Mouse (Mus musculus) cerebellum, adult 2 months (tissue): ENCODE data around the gene Pramel6. TPM values are rescaled to one million over a fixed set of nuclear protein-coding genes. Genes with fewer than 3 reads are reported as not detected.
"Not testable (repeated sequence)": the region's sequence is repeated elsewhere in the genome, so short reads cannot be mapped to it uniquely, and the experiment has no call there.

Source experiments
- DNase-seq, 2 experiments: peaks; one replicate each; pipeline ENCODE4 v3.0.0; 2021
- H3K27ac ChIP-seq: fragments of 200-500 bp; 2 replicates; pipeline ENCODE4 v1.5.1; 2012; ENCODE audit warnings: low read length, control low read depth, inconsistent platforms; ENCODE audit not compliant: insufficient read depth
- H3K27me3 ChIP-seq: fragments of 200-500 bp; 2 replicates; pipeline ENCODE4 v1.6.1; 2012; ENCODE audit warnings: inconsistent platforms, mild to moderate bottlenecking, low read length, moderate library complexity; ENCODE audit not compliant: control insufficient read depth, insufficient read depth
- H3K4me1 ChIP-seq: fragments of 200-500 bp; 2 replicates; pipeline ENCODE4 v1.6.1; 2011; ENCODE audit warnings: low read length; ENCODE audit not compliant: control insufficient read depth, insufficient read depth
- H3K4me3 ChIP-seq: fragments of 200-500 bp; replicated peaks from 2 replicates; pipeline ENCODE3; 2011; ENCODE audit warnings: mild to moderate bottlenecking, low read depth, low read length, control low read depth; ENCODE audit not compliant: insufficient read depth
- CTCF ChIP-seq: fragments of 200-500 bp; IDR thresholded peaks from 2 replicates; pipeline ENCODE4 v1.5.1; 2011; ENCODE audit warnings: low read depth, mild to moderate bottlenecking, control low read depth, low read length, moderate library complexity, borderline replicate concordance; ENCODE audit not compliant: insufficient read depth
- POLR2A ChIP-seq: fragments of 200-500 bp; IDR thresholded peaks from 2 replicates; pipeline ENCODE4 v1.6.1; 2011; ENCODE audit warnings: low read length, control low read depth, borderline replicate concordance; ENCODE audit not compliant: insufficient read depth
- WGBS: fragments of 180-500 bp; shearing (Covaris S2); methylation state at CpG from one replicate; pipeline ENCODE4 v1.1.7; 2018; 5-methylcytosine and 5-hydroxymethylcytosine counted together
- polyA plus RNA-seq: library from polyadenylated mRNA; depleted of rRNA; stranded (reverse); fragments of >200 nt; gene quantifications from 2 replicates; pipeline ENCODE4 v1.2.3, GENCODE M21; 2012; rRNA removed

Gene Pramel6
- not detected in 2 replicates for polyA plus RNA-seq

GRCm38 (mm10) chr2:87506265-87506664 lies at the start of gene Pramel6:
Gene Pramel6 (plus strand): TSS chr2:87506565.
- WGBS: 84% methylated on average over 6 of the region's 6 CpGs
- H3K27ac ChIP-seq: no peak within 1 kb of the TSS
- H3K4me1 ChIP-seq: no peaks in the 10 kb centered on the region
- no peak within 1 kb of the TSS for H3K4me3 ChIP-seq
- H3K27me3 ChIP-seq: no peaks in the 10 kb centered on the region
- no peak for DNase-seq
- no peak for TF ChIP-seq CTCF
- TF ChIP-seq POLR2A: no peak

DNA sequence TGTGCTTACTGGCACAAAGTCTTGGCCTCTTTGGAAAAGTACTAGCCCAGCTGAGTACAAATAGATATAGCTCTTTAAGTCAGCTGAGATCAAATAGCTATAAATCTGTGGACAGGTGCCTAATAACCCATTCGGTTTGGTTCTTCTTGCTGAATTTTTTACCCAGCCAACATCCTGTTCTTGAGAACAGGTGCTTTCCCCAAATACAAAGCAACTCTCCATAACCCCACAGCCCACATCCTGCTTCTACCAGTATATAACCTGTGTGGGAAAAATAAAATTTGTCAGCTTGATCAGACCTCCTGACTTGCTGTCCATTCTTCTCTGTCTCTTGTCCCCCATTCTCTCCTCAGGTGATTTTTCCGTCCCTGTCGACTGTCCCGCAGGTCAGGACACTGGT lies 44.6 kb upstream of the Pramel6 start:
- H3K4me3 ChIP-seq: no peak overlapping the region
- DNase-seq: no peak
- H3K4me1 ChIP-seq: no peaks in the 10 kb centered on the region
- H3K27ac ChIP-seq: no peak overlapping the region
- no peaks in the 10 kb centered on the region for H3K27me3 ChIP-seq
- WGBS: 94% methylated on average over 4 of the region's 4 CpGs
- TF ChIP-seq POLR2A (no peak), CTCF (no peak)

DNA sequence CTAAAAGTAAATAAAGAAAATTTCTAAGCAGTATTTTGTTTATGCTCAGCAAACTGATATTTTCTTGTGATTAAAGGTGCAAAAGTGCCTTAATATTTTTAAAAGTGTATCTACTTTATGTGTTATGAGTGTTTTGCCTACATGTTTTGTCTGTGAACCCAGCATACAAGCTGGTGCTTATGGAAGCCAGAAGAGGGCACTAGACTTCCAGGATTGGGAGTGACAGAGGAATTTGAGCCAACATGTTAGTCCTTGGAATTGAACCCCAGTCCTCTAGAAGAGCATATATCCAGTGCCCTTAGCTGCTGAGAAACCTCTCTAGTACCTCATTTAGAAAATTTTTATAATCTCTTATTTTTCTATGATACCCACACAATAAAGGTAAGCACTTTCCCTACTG lies 26.2 kb upstream of the Pramel6 start:
- Histone ChIP-seq H3K27me3 (no peaks in the 10 kb centered on the region), H3K27ac (no peak overlapping the region), H3K4me1 (no peaks in the 10 kb centered on the region), H3K4me3 (no peak overlapping the region)
- TF ChIP-seq CTCF (no peak), POLR2A (no peak)
- no peak for DNase-seq

- Histone ChIP-seq H3K27ac (no peak overlapping the region), H3K27me3 (no peaks in the 10 kb centered on the region), H3K4me1 (no peaks in the 10 kb centered on the region), H3K4me3 (no peak overlapping the region)
- TF ChIP-seq POLR2A: no peak
- no peak for TF ChIP-seq CTCF
- WGBS: 87% methylated on average over 4 of the region's 4 CpGs
- no peak for DNase-seq
These were observed 25.2 kb upstream of the Pramel6 start for GRCm38 (mm10) chr2:87481158-87481557.

GRCm38 (mm10) chr2:87482276-87482675 lies 24.1 kb upstream of the Pramel6 start:
- TF ChIP-seq CTCF (no peak), POLR2A (no peak)
- WGBS: 69% methylated on average over 2 of the region's 2 CpGs

DNA sequence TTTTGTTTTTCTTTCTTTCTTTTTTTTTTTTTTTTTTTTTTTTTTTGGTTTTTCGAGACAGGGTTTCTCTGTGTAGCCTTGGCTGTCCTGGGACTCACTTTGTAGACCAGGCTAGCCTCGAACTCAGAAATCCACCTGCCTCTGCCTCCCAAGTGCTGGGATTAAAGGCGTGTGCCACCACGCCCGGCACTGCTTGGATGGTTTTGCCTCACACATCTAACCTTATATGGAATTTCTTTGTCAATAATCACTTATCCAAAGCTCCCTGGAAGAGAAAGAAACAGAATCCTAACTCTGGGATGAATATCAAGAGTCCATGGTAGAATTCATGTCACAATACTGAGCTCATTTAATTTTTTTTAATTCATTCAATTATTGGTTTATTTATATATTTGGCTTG lies 9.4 kb upstream of the Pramel6 start, which contains the start of gene Pramel7:
Pramel7 (minus strand) TSS at position 101 of the 400 bp plus-strand sequence.
- not testable (repeated sequence) for H3K4me3 ChIP-seq, DNase-seq
- WGBS: 75% methylated on average over 4 of the region's 5 CpGs

More at GRCm38 (mm10) chr2:87482276-87482675, 24.1 kb upstream of the Pramel6 start:
- H3K27ac ChIP-seq: no peak overlapping the region
- no peak overlapping the region for H3K4me3 ChIP-seq
- DNase-seq: no peak
- no peaks in the 10 kb centered on the region for H3K4me1 ChIP-seq
- H3K27me3 ChIP-seq: no peaks in the 10 kb centered on the region

DNA sequence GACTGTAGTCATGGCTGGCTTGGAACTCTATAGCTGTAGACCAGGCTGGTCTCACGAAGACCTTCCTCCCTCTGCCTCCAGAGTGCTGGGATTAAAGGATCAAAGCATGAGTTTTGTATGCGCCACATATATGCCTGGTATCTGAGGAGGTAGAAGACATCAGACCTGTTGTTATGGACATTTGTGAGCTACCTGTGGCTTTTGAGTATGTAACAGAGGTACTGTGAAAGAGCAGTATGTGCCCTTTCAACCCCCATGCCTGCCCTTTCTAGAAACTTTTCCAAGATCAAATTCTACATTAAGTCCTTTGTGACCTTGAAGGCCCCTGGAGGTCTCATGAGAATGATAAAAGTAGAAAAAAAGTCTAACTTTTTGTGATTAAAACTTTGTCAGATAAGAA lies 8.7 kb downstream of the Pramel6 start:
- 93% methylated on average over 2 of the region's 2 CpGs for WGBS
- Histone ChIP-seq H3K27me3 (no peaks in the 10 kb centered on the region), H3K4me3 (no peak overlapping the region), H3K4me1 (no peaks in the 10 kb centered on the region), H3K27ac (no peak overlapping the region)
- no peak for DNase-seq
- TF ChIP-seq CTCF (no peak), POLR2A (no peak)

More for the DNA sequence above, 9.4 kb upstream of the Pramel6 start, which contains the start of gene Pramel7:
- H3K4me1 ChIP-seq, H3K27ac ChIP-seq, H3K27me3 ChIP-seq: not testable (repeated sequence)

- 83% methylated on average over 7 of the region's 8 CpGs for WGBS
- Histone ChIP-seq H3K4me1 (no peaks in the 10 kb centered on the region), H3K27me3 (no peaks in the 10 kb centered on the region), H3K4me3 (no peak overlapping the region), H3K27ac (no peak overlapping the region)
- TF ChIP-seq CTCF (no peak), POLR2A (no peak)
- DNase-seq: no peak
These were observed 9.2 kb downstream of the Pramel6 start for GRCm38 (mm10) chr2:87515457-87516060.
